Mouse (Mus musculus) forebrain, embryonic 11.5 days (tissue): Measurements from ENCODE around the gene Dgkb. TPM values are rescaled to one million over a fixed set of nuclear protein-coding genes. Genes with fewer than 3 reads are reported as not detected.
A peak's percentile ranks its signal among the peaks of the same experiment; 100 is the strongest.

Source experiments
- ATAC-seq: fragments of 200-750 bp; cut with Nextera tagmentation; replicated peaks from 2 replicates; pipeline ENCODE4 v1.8.0; 2017; ENCODE audit warnings: moderate TSS enrichment; ENCODE audit not compliant: low FRiP score
- DNase-seq: peaks from one replicate; pipeline ENCODE4 v3.0.0-alpha.2; 2017; ENCODE audit warnings: low spot score
- H3K27ac ChIP-seq: fragments of 300-500 bp; sonication (generic); 2 replicates; pipeline ENCODE4 v1.5.1; 2014; ENCODE audit warnings: low read depth, low read length
- H3K27me3 ChIP-seq: fragments of 300-500 bp; sonication (generic); 2 replicates; pipeline ENCODE4 v1.6.1; 2014; ENCODE audit warnings: mild to moderate bottlenecking, low read length, mixed read lengths; ENCODE audit not compliant: control insufficient read depth, insufficient read depth
- H3K36me3 ChIP-seq: fragments of 300-500 bp; sonication (generic); 2 replicates; pipeline ENCODE4 v1.6.1; 2014; ENCODE audit warnings: mild to moderate bottlenecking, low read length, moderate library complexity, mixed read lengths; ENCODE audit not compliant: control insufficient read depth, insufficient read depth
- H3K4me1 ChIP-seq: fragments of 300-500 bp; sonication (generic); replicated peaks from 2 replicates; pipeline ENCODE4 v1.6.1; 2014; ENCODE audit warnings: low read length, mixed read lengths; ENCODE audit not compliant: control insufficient read depth, insufficient read depth
- H3K4me2 ChIP-seq: fragments of 300-500 bp; sonication (generic); 2 replicates; pipeline ENCODE4 v1.6.1; 2014; ENCODE audit warnings: low read depth, mild to moderate bottlenecking, low read length, moderate library complexity, mixed read lengths; ENCODE audit not compliant: severe bottlenecking
- H3K4me3 ChIP-seq: fragments of 300-500 bp; sonication (generic); 2 replicates; pipeline ENCODE4 v1.5.1; 2014; ENCODE audit warnings: low read depth, low read length
- H3K9ac ChIP-seq: fragments of 300-500 bp; sonication (generic); 2 replicates; pipeline ENCODE4 v1.6.1; 2014; ENCODE audit warnings: low read length
- H3K9me3 ChIP-seq: fragments of 300-500 bp; sonication (generic); 2 replicates; pipeline ENCODE4 v1.6.1; 2016; ENCODE audit warnings: low read length, mixed read lengths; ENCODE audit not compliant: control insufficient read depth
- WGBS: fragments of 180-500 bp; shearing (Covaris S2); extraction: QIAGEN DNeasy Blood & Tissue Kit; methylation state at CpG from one replicate; pipeline ENCODE4 v1.1.7; 2014; 5-methylcytosine and 5-hydroxymethylcytosine counted together
- polyA plus RNA-seq: library from polyadenylated mRNA; unstranded; fragments of >200 nt; fragmentation: Nextera tagmentation; extraction: Ambion mirVana; gene quantifications from 2 replicates; pipeline ENCODE4 v1.2.1, GENCODE M21; 2014

The Dgkb gene
- polyA plus RNA-seq, 1 experiment from 2014 or later = 0.79 TPM

GRCm38 (mm10) chr12:38111928-38112327 lies 294.4 kb downstream of the Dgkb start:
- H3K4me2 ChIP-seq = no peak overlapping the region
- no peaks in the 10 kb centered on the region for H3K27me3 ChIP-seq
- no peak overlapping the region for H3K27ac ChIP-seq
- ATAC-seq (no peak), DNase-seq (no peak)
- WGBS = 72% methylated on average over 3 of the region's 3 CpGs
- H3K4me1 ChIP-seq = no peaks in the 10 kb centered on the region
- no peaks in the 10 kb centered on the region for H3K9me3 ChIP-seq
- no peak overlapping the region for H3K4me3 ChIP-seq
- no peak overlapping the region for H3K9ac ChIP-seq
- H3K36me3 ChIP-seq = no peaks in the 10 kb centered on the region

DNA sequence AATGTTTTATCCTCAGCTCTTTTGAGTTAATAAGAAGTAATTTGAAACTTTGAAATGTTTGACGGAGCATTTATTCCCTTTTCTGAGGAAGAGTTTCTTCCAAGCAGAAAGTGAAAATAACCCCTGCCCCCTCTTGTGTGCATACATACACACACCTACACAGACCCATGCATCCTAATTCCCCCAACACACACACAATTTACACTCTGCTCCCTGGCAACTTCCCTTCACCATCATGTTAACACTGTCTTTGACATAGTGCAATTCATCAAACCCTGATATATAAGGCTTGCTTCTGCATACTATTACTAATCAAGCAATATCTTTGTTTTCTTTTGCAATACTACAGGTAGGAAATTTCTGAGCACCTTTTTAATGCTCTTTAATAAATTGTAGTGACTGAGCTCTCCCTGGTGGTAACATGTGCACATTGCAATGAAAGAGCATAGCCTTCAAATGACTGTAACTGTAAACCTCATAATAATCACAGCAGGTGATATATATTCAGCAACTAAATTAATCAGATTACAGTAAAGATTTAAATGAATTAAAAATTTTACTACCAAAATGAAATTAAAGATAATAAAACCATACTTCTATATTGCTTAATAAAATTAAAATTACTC lies 297.6 kb downstream of the Dgkb start:
- no peak overlapping the region for H3K4me2 ChIP-seq
- 77% methylated on average over 1 of the region's 1 CpGs for WGBS
- H3K9me3 ChIP-seq = no peaks in the 10 kb centered on the region
- H3K4me1 ChIP-seq = no peaks in the 10 kb centered on the region
- no peaks in the 10 kb centered on the region for H3K27me3 ChIP-seq
- H3K36me3 ChIP-seq = no peaks in the 10 kb centered on the region
- H3K9ac ChIP-seq = no peak overlapping the region
- DNase-seq (no peak), ATAC-seq (peak; percentile 68)
- H3K27ac ChIP-seq = no peak overlapping the region
- no peak overlapping the region for H3K4me3 ChIP-seq

DNA sequence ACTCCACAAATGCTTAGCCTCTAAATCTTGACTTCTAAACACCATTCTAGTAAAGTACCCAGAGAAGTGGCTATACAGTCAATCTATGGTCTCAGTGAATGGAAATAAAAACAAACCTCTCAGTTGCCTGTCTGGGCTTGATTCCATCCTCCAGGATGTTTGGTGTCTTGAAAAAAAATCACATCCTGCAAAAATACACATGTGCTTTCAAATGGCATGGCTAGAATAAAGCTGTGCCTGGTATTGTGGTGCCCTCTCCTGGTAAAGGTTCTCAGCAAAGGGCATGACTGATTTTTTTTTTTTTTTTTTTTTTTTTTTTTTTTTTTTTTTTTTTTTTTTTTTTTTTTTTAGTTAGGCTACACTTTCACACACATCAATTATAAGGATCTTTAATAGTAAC lies 306.0 kb downstream of the Dgkb start:
- no peaks in the 10 kb centered on the region for H3K36me3 ChIP-seq
- no peak overlapping the region for H3K27ac ChIP-seq
- no peak overlapping the region for H3K9ac ChIP-seq
- no peak overlapping the region for H3K4me3 ChIP-seq
- H3K27me3 ChIP-seq = no peaks in the 10 kb centered on the region
- no peak overlapping the region for H3K4me2 ChIP-seq
- ATAC-seq = no peak
- no peaks in the 10 kb centered on the region for H3K4me1 ChIP-seq
- DNase-seq = no peak
- no peaks in the 10 kb centered on the region for H3K9me3 ChIP-seq

- Histone ChIP-seq H3K9ac (no peak overlapping the region), H3K4me2 (no peak overlapping the region), H3K4me3 (no peak overlapping the region), H3K36me3 (no peaks in the 10 kb centered on the region), H3K4me1 (no peaks in the 10 kb centered on the region), H3K9me3 (no peaks in the 10 kb centered on the region), H3K27me3 (no peaks in the 10 kb centered on the region), H3K27ac (no peak overlapping the region)
- WGBS = 78% methylated on average over 4 of the region's 4 CpGs
- no peak for ATAC-seq
- no peak for DNase-seq
Measured at GRCm38 (mm10) chr12:38125297-38125696, 307.8 kb downstream of the Dgkb start.

DNA sequence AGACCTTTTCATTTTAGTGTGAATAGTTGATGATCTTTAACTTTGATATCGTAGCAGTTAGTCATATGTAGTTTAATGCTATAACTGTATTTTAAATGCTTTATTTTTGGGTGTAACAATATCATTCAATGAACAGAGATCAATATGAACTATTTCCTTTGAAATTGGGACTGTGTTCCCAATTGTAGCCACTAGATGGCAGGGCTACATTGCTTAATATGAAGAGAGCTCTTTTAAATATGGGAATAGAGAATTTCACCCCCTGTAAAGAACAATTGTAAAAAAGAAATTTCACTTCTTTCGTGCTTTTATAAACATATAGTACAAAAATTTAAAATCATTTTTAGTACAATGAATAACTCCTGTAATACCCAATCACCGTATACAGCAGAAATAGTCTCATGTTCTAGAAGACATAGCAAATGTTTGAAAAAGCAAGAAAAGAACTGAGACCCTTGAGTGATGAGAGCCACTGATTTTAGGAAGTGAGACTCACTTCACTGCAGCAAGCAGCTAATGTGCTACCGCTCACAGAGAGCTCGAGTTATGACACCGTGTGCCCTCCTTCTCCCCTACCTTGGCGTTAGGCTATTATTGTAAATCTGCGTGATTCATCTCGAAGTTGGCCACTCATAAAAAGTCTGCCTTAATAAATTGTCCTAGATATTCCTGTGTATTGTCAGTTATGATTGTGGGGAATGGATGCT lies 312.8 kb downstream of the Dgkb start:
- no peaks in the 10 kb centered on the region for H3K27me3 ChIP-seq
- 68% methylated on average over 9 of the region's 9 CpGs for WGBS
- H3K9me3 ChIP-seq = no peaks in the 10 kb centered on the region
- no peak overlapping the region for H3K4me3 ChIP-seq
- no peaks in the 10 kb centered on the region for H3K36me3 ChIP-seq
- no peak overlapping the region for H3K9ac ChIP-seq
- ATAC-seq (no peak), DNase-seq (no peak)
- H3K27ac ChIP-seq = no peak overlapping the region
- no peak overlapping the region for H3K4me2 ChIP-seq
- H3K4me1 ChIP-seq = no peaks in the 10 kb centered on the region

DNA sequence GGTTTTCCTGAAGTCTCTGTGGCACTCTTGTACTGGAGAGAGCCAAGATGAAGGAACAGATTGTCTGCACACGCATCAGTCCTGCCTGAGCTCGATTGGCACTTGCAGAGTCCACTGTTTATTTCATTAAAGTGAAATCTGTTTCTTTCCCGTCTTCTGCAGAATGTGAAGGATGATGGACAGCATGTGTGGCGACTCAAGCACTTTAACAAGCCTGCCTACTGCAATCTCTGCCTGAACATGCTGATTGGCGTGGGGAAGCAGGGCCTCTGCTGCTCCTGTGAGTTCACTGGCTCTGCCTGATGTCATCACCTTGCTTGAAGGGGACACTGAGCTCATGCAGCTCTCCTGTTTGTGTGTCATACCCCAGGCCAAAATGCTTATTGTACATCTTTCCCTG lies 318.9 kb downstream of the Dgkb start:
- H3K4me3 ChIP-seq = no peak overlapping the region
- no peak overlapping the region for H3K9ac ChIP-seq
- no peaks in the 10 kb centered on the region for H3K4me1 ChIP-seq
- DNase-seq (no peak), ATAC-seq (no peak)
- H3K9me3 ChIP-seq = no peaks in the 10 kb centered on the region
- no peaks in the 10 kb centered on the region for H3K36me3 ChIP-seq
- H3K27ac ChIP-seq = no peak overlapping the region
- H3K4me2 ChIP-seq = no peak overlapping the region
- H3K27me3 ChIP-seq = no peaks in the 10 kb centered on the region
- WGBS = 70% methylated on average over 5 of the region's 5 CpGs

DNA sequence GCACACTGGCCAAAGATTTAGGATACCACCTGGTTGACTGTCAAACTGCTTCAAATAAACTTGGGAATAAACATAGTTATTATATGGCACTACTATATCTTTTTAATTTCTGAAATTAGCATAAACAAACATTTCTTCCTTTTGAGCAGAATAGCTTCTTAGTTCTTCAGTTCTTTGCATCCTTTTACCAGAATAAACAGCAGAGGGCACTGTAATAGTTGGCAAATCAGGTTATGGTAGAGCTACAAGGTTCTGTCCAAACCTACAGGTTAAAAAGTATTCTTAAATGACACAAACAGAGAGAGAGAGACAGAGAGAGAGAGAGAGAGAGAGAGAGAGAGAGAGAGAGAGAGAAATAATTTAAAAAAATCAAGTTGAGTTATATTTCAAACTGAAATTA lies 322.5 kb downstream of the Dgkb start:
- H3K9me3 ChIP-seq = no peaks in the 10 kb centered on the region
- H3K4me3 ChIP-seq = no peak overlapping the region
- H3K27ac ChIP-seq = no peak overlapping the region
- H3K27me3 ChIP-seq = no peaks in the 10 kb centered on the region
- ATAC-seq (no peak), DNase-seq (no peak)
- no peak overlapping the region for H3K4me2 ChIP-seq
- no peaks in the 10 kb centered on the region for H3K36me3 ChIP-seq
- no peak overlapping the region for H3K9ac ChIP-seq
- no peaks in the 10 kb centered on the region for H3K4me1 ChIP-seq

DNA sequence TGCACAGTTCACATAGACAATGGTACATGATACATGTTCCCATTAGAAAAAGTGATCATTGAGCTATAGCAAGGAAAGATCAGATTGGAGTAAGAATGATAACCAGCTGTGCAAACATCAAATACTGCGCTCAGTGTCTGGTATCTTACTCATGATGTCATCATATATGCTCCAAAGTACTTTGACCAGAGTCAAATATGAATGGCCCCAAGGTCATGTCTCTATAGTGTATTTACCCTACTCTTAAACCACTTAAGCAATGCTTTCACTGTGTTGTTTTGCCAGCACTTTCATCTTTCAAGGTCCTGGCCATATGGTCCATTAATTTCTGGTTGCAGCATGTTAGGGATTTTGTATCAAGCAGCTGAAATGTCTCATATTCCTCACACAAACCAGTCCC lies 415.1 kb downstream of the Dgkb start:
- H3K9me3 ChIP-seq = no peaks in the 10 kb centered on the region
- no peak overlapping the region for H3K27ac ChIP-seq
- H3K9ac ChIP-seq = no peak overlapping the region
- no peak for ATAC-seq
- H3K27me3 ChIP-seq = no peaks in the 10 kb centered on the region
- H3K4me3 ChIP-seq = no peak overlapping the region
- no peak for DNase-seq
- H3K36me3 ChIP-seq = no peaks in the 10 kb centered on the region
- H3K4me1 ChIP-seq = no peaks in the 10 kb centered on the region
- H3K4me2 ChIP-seq = no peak overlapping the region
- WGBS = 89% methylated on average over 1 of the region's 1 CpGs

GRCm38 (mm10) chr12:38268856-38269255 lies 451.3 kb downstream of the Dgkb start:
- Histone ChIP-seq H3K9me3 (no peaks in the 10 kb centered on the region), H3K4me2 (no peak overlapping the region), H3K4me1 (no peaks in the 10 kb centered on the region), H3K9ac (no peak overlapping the region), H3K27me3 (no peaks in the 10 kb centered on the region), H3K27ac (no peak overlapping the region), H3K4me3 (no peak overlapping the region), H3K36me3 (no peaks in the 10 kb centered on the region)
- ATAC-seq (no peak), DNase-seq (no peak)
